Comparison of ENCODE assay signal across 21 mouse cellular contexts in genomic region chr2:71728796-71729195, GRCm38 (mm10). TPM values are rescaled to one million over a fixed set of nuclear protein-coding genes. Genes with fewer than 3 reads are reported as not detected.
DNase-seq lines count a peak whose midpoint lies in the region; ATAC-seq and TF ChIP-seq lines count a peak whose summit lies in the region.
"Had no signal": no experiment of that assay in that cellular context is flagged by ENCODE, and none has a peak within 500 bp of the region (broad histone marks: within the 10 kb centered on the region; RNA-seq: fewer than 3 reads in every experiment).

No protein-coding gene starts in this region.

- no peaks in the 10 kb centered on the region for H3K27me3 ChIP-seq in heart, embryonic 13.5 days (replicated peaks)
- no peaks in the 10 kb centered on the region for H3K27me3 ChIP-seq in stomach, postnatal 0 days (ENCODE audit: control insufficient read depth, insufficient read depth, low read length)

- peak overlapping the region; percentile 60 for H3K27ac ChIP-seq in heart, embryonic 13.5 days (replicated peaks)
- H3K27ac ChIP-seq in stomach, postnatal 0 days (replicated peaks): no peak overlapping the region
- no peak overlapping the region for H3K27ac ChIP-seq in layer of hippocampus, adult 2 months
- H3K27ac ChIP-seq: hindbrain, embryonic 10.5 days; left cerebral cortex, adult 2 months; limb, embryonic 13.5 days had no signal

- no peak for TF ChIP-seq CTCF in stomach, postnatal 0 days (IDR thresholded peaks at IDR 0.05; ENCODE audit: low read depth)
- no peak for TF ChIP-seq CTCF in layer of hippocampus, adult 2 months (conservative IDR thresholded peaks at IDR 0.05)

- no peak overlapping the region for H3K9ac ChIP-seq in heart, embryonic 13.5 days
- no peak overlapping the region for H3K9ac ChIP-seq in stomach, postnatal 0 days (ENCODE audit: low read length)
- H3K9ac ChIP-seq: forebrain, postnatal 0 days; limb, embryonic 13.5 days; lung, embryonic 14.5 days had no signal

- no peak overlapping the region for H3K4me3 ChIP-seq in heart, embryonic 13.5 days
- no peak overlapping the region for H3K4me3 ChIP-seq in stomach, postnatal 0 days (ENCODE audit: low read depth, low read length)
- H3K4me3 ChIP-seq in layer of hippocampus, adult 2 months: no peak overlapping the region
- H3K4me3 ChIP-seq: hindbrain, embryonic 10.5 days; left cerebral cortex, adult 2 months; limb, embryonic 13.5 days had no signal

- peak overlapping the region; percentile 0; the same call in 1 of the 2 replicates for H3K4me2 ChIP-seq in heart, embryonic 13.5 days
- no peak overlapping the region for H3K4me2 ChIP-seq in stomach, postnatal 0 days (replicated peaks; ENCODE audit: low read depth)
- H3K4me2 ChIP-seq: limb, embryonic 13.5 days; lung, embryonic 14.5 days; midbrain, embryonic 11.5 days had no signal

- no peak for TF ChIP-seq EP300 in stomach, postnatal 0 days (optimal IDR thresholded peaks at IDR 0.05)

- DNase-seq in heart, adult 11 months: peak; percentile 95
- no peak for DNase-seq in heart, postnatal 36 days
- DNase-seq in ovary, postnatal 36 days (ENCODE audit: low spot score): peak; percentile 7
- DNase-seq in ovary, postnatal 14 days (ENCODE audit: low spot score): no peak
- no peak for DNase-seq in stomach, postnatal 0 days (ENCODE audit: low spot score)
- no peak for DNase-seq in layer of hippocampus, adult 2 months (ENCODE audit: low spot score in 2 of 2)
- DNase-seq: B cell, adult 2 months; cerebellum, adult 9-11 months; embryo, embryonic 11 days; forebrain, postnatal 0 days; gastrocnemius, postnatal 36 days; lung, embryonic 14.5 days; right cerebral cortex, postnatal 14 days had no signal

- 18% methylated on average over 5 of the region's 5 CpGs for WGBS in heart, embryonic 13.5 days
- 50% methylated on average over 5 of the region's 5 CpGs for WGBS in stomach, postnatal 0 days

- H3K4me1 ChIP-seq in heart, embryonic 13.5 days: peaks cover 67% of the 10 kb centered on the region
- no peaks in the 10 kb centered on the region for H3K4me1 ChIP-seq in stomach, postnatal 0 days (replicated peaks; ENCODE audit: control insufficient read depth, insufficient read depth)

- intact Hi-C loops in heart, postnatal 36 days (cut with DNase I): no loop called here

- no peaks in the 10 kb centered on the region for H3K36me3 ChIP-seq in heart, embryonic 13.5 days
- H3K36me3 ChIP-seq in stomach, postnatal 0 days (ENCODE audit: control insufficient read depth, insufficient read depth, low read length): no peaks in the 10 kb centered on the region
- H3K36me3 ChIP-seq: G1E; hindbrain, embryonic 10.5 days; limb, embryonic 13.5 days had no signal

- no peaks in the 10 kb centered on the region for H3K9me3 ChIP-seq in heart, embryonic 13.5 days
- H3K9me3 ChIP-seq in stomach, postnatal 0 days (ENCODE audit: control insufficient read depth, low read length): no peaks in the 10 kb centered on the region
- H3K9me3 ChIP-seq: G1E; hindbrain, embryonic 10.5 days; limb, embryonic 13.5 days had no signal

- ATAC-seq in heart, embryonic 13.5 days (ENCODE audit: extremely low read depth, insufficient number of reproducible peaks, low FRiP score, low TSS enrichment): no peak
- 0 out of 2 replicates have a peak, but pooled peaks have one; percentile 31 for ATAC-seq in stomach, postnatal 0 days (ENCODE audit: low FRiP score, low TSS enrichment)
- no peak for ATAC-seq in erythroid progenitor cell, adult 5-6 weeks (replicated peaks; ENCODE audit: low FRiP score, poor library complexity, severe bottlenecking)
- ATAC-seq: forebrain, postnatal 0 days; intestine, embryonic 16.5 days had no signal

RNA-seq across cellular contexts. Expression of gene Itga6, which starts 16.6 kb away (rescaled TPM):
- total RNA-seq in heart, postnatal 36 days (2021): 10 to 100 TPM; 44.4 to 61.9 TPM
- polyA plus RNA-seq in heart, embryonic 13.5 days (2015; fragmentation: Nextera tagmentation; extraction: Ambion mirVana): 65.2 and 65.8 TPM in 2 replicates
- 51.5 and 51.9 TPM in 2 replicates for polyA plus RNA-seq in stomach, postnatal 0 days (2015; fragmentation: Nextera tagmentation; extraction: Ambion mirVana)
- total RNA-seq in layer of hippocampus, adult 2 months (2021): 10 to 100 TPM; 21.1 to 25.8 TPM
- 4.7 and 9.6 TPM in 2 replicates for total RNA-seq in erythroid progenitor cell, adult 5-6 weeks (2015; ENCODE audit: low replicate concordance)
- 3.6 and 7.6 TPM in 2 replicates for total RNA-seq in erythroid progenitor cell, adult 5-6 weeks (2017; ENCODE audit: low replicate concordance)

Comparison
In these comparisons a context has a peak if more than half of its experiments do, and no peak if none do; other contexts are left out.
1. DNase-seq: peak in heart, adult 11 months (single experiment) and ovary, postnatal 36 days (single experiment); none in heart, postnatal 36 days (0 of 2), ovary, postnatal 14 days (single experiment), stomach, postnatal 0 days (single experiment) and layer of hippocampus, adult 2 months (0 of 2).